Comparison of ENCODE assay signal across 12 mouse cellular contexts in genomic region chr1:192557978-192558594, GRCm38 (mm10).
DNase-seq lines count a peak whose midpoint lies in the region; ATAC-seq and TF ChIP-seq lines count a peak whose summit lies in the region.
"Had no signal": no experiment of that assay in that cellular context is flagged by ENCODE, and none has a peak within 500 bp of the region (broad histone marks: within the 10 kb centered on the region; RNA-seq: fewer than 3 reads in every experiment).

No protein-coding gene starts in this region.

- H3K9me3 ChIP-seq in hindbrain, embryonic 12.5 days (replicated peaks): no peaks in the 10 kb centered on the region
- H3K9me3 ChIP-seq: liver, embryonic 12.5 days had no signal

- H3K27ac ChIP-seq in hindbrain, embryonic 12.5 days: peak overlapping the region; percentile 31
- H3K27ac ChIP-seq: kidney, postnatal 0 days; liver, embryonic 12.5 days had no signal

- no peak for DNase-seq in frontal cortex, postnatal 25 days (ENCODE audit: low spot score in 2 of 2)
- peak; percentile 78 for DNase-seq in brain, embryonic 14.5 days (ENCODE audit: low read depth)
- DNase-seq in mesoderm, embryonic 11.5 days (ENCODE audit: low read depth, low spot score): peak; percentile 26
- no peak for DNase-seq in thymus, postnatal 4 days
- no peak for DNase-seq in spleen, postnatal 36 days (ENCODE audit: low spot score in 2 of 2)

- H3K4me3 ChIP-seq in hindbrain, embryonic 12.5 days: no peak overlapping the region
- H3K4me3 ChIP-seq: erythroblast, embryonic 14.5 days; liver, embryonic 12.5 days; megakaryocyte, embryonic 14.5 days had no signal

- H3K27me3 ChIP-seq in hindbrain, embryonic 12.5 days: no peaks in the 10 kb centered on the region
- H3K27me3 ChIP-seq: liver, embryonic 12.5 days had no signal

- peaks cover 15% of the 10 kb centered on the region; the same call in 1 of the 2 replicates for H3K4me1 ChIP-seq in hindbrain, embryonic 12.5 days
- H3K4me1 ChIP-seq: liver, embryonic 12.5 days had no signal

- peak; percentile 3; the same call in 1 of the 2 replicates for ATAC-seq in frontal cortex, adult (ENCODE audit: low TSS enrichment)
- peak; percentile 83 for ATAC-seq in hindbrain, embryonic 12.5 days (ENCODE audit: low FRiP score)
- ATAC-seq in CD4-positive, CD25-positive, alpha-beta regulatory T cell, adult 4 months: no peak
- ATAC-seq: liver, embryonic 12.5 days had no signal

- no peak overlapping the region for H3K9ac ChIP-seq in hindbrain, embryonic 12.5 days
- H3K9ac ChIP-seq: liver, embryonic 12.5 days had no signal

- no peak for TF ChIP-seq POLR2A in brain, embryonic 14.5 days (IDR thresholded peaks at IDR 0.05; ENCODE audit: borderline replicate concordance, extremely low read depth, insufficient read depth, insufficient read length, poor library complexity, severe bottlenecking)

- WGBS in hindbrain, embryonic 12.5 days: 42% methylated on average over 5 of the region's 5 CpGs

- no peaks in the 10 kb centered on the region for H3K36me3 ChIP-seq in hindbrain, embryonic 12.5 days
- H3K36me3 ChIP-seq: liver, embryonic 12.5 days had no signal

- H3K4me2 ChIP-seq in hindbrain, embryonic 12.5 days (replicated peaks): no peak overlapping the region
- H3K4me2 ChIP-seq: liver, embryonic 12.5 days had no signal

- no peak for TF ChIP-seq CTCF in brain, embryonic 14.5 days (IDR thresholded peaks at IDR 0.05; ENCODE audit: borderline replicate concordance, extremely low read depth, insufficient read depth, insufficient read length)

Comparison
In these comparisons a context has a peak if more than half of its experiments do, and no peak if none do; other contexts are left out.
1. DNase-seq: peak in brain, embryonic 14.5 days (single experiment) and mesoderm, embryonic 11.5 days (single experiment); none in frontal cortex, postnatal 25 days (0 of 2), thymus, postnatal 4 days (single experiment) and spleen, postnatal 36 days (0 of 2).